Mouse (Mus musculus) heart, adult 2 months (tissue): ENCODE measurements around the gene Lgals4.

Experiments
- CTCF ChIP-seq: fragments of 200-600 bp; IDR thresholded peaks from 2 replicates; pipeline ENCODE4 v1.8.1; 2022; ENCODE audit warnings: antibody characterized with exemption, mild to moderate bottlenecking, moderate library complexity
- EP300 ChIP-seq: fragments of 200-500 bp; IDR thresholded peaks from 2 replicates; pipeline ENCODE4 v1.6.1; 2011; ENCODE audit warnings: low read depth, low read length, control low read depth; ENCODE audit not compliant: insufficient read depth
- POLR2A ChIP-seq: fragments of 200-500 bp; IDR thresholded peaks from 2 replicates; pipeline ENCODE4 v1.6.1; 2011; ENCODE audit warnings: mild to moderate bottlenecking, low read depth, low read length, control low read depth; ENCODE audit not compliant: insufficient read depth

GRCm38 (mm10) chr7:28831411-28832125 is 2.1 kb upstream of the Lgals4 start:
- TF ChIP-seq POLR2A = no peak
- no peak for TF ChIP-seq CTCF
- no peak for TF ChIP-seq EP300
